Mouse (Mus musculus): ENCODE results near the gene Wdr45. TPM values are rescaled to one million over a fixed set of nuclear protein-coding genes. Genes with fewer than 3 reads are reported as not detected.
"Not testable (repeated sequence)": the region's sequence is repeated elsewhere in the genome, so short reads cannot be mapped to it uniquely, and the experiment has no call there.

The Wdr45 gene
- polyA plus RNA-seq, 1 experiment from 2014 or later: 21.5 TPM

- H3K4me1 ChIP-seq: no peaks in the 10 kb centered on the region
- H3K27me3 ChIP-seq (ENCODE audit: insufficient read depth, poor library complexity, severe bottlenecking): no peaks in the 10 kb centered on the region
- H3K36me3 ChIP-seq: no peaks in the 10 kb centered on the region
- 20% methylated on average over 12 of the region's 12 CpGs for WGBS
- no peak for DNase-seq (ENCODE audit: low spot score)
- peak overlapping the region; percentile 47 for H3K4me3 ChIP-seq
- no peak overlapping the region for H3K27ac ChIP-seq
- no peaks in the 10 kb centered on the region for H3K9me3 ChIP-seq
Measured at GRCm38 (mm10) chrX:7680057-7680412, 34.1 kb upstream of the Wdr45 start.

GRCm38 (mm10) chrX:7680864-7681263 is 33.3 kb upstream of the Wdr45 start, which contains the start of gene Magix:
Gene Magix, minus strand, starts transcription at chrX:7681251.
- H3K36me3 ChIP-seq: no peaks in the 10 kb centered on the region
- H3K27me3 ChIP-seq (ENCODE audit: insufficient read depth, poor library complexity, severe bottlenecking): no peaks in the 10 kb centered on the region
- H3K9me3 ChIP-seq: no peaks in the 10 kb centered on the region
- H3K4me3 ChIP-seq: peak within 1 kb of the TSS; percentile 47
- H3K4me1 ChIP-seq: no peaks in the 10 kb centered on the region
- H3K27ac ChIP-seq: no peak within 1 kb of the TSS
- 58% methylated on average over 14 of the region's 14 CpGs for WGBS
- DNase-seq (ENCODE audit: low spot score): no peak

GRCm38 (mm10) chrX:7688321-7688720 is 25.8 kb upstream of the Wdr45 start:
- DNase-seq (ENCODE audit: low spot score): no peak
- no peak overlapping the region for H3K4me3 ChIP-seq
- no peaks in the 10 kb centered on the region for H3K27me3 ChIP-seq (ENCODE audit: insufficient read depth, poor library complexity, severe bottlenecking)
- 91% methylated on average over 2 of the region's 2 CpGs for WGBS
- no peaks in the 10 kb centered on the region for H3K9me3 ChIP-seq
- no peaks in the 10 kb centered on the region for H3K36me3 ChIP-seq
- no peaks in the 10 kb centered on the region for H3K4me1 ChIP-seq
- no peak overlapping the region for H3K27ac ChIP-seq

- H3K27me3 ChIP-seq (ENCODE audit: insufficient read depth, poor library complexity, severe bottlenecking): no peaks in the 10 kb centered on the region
- DNase-seq (ENCODE audit: low spot score): no peak
- no peak overlapping the region for H3K27ac ChIP-seq
- no peaks in the 10 kb centered on the region for H3K9me3 ChIP-seq
- no peaks in the 10 kb centered on the region for H3K4me1 ChIP-seq
- 53% methylated on average over 3 of the region's 3 CpGs for WGBS
- no peaks in the 10 kb centered on the region for H3K36me3 ChIP-seq
- no peak overlapping the region for H3K4me3 ChIP-seq
Measured at GRCm38 (mm10) chrX:7690486-7690885, 23.6 kb upstream of the Wdr45 start.

- Histone ChIP-seq H3K4me3 (no peak overlapping the region), H3K27me3 (ENCODE audit: insufficient read depth, poor library complexity, severe bottlenecking) (no peaks in the 10 kb centered on the region), H3K27ac (no peak overlapping the region), H3K4me1 (no peaks in the 10 kb centered on the region), H3K9me3 (no peaks in the 10 kb centered on the region), H3K36me3 (no peaks in the 10 kb centered on the region)
- no peak for DNase-seq (ENCODE audit: low spot score)
- 35% methylated on average over 4 of the region's 4 CpGs for WGBS
Measured at GRCm38 (mm10) chrX:7692862-7693261, 21.3 kb upstream of the Wdr45 start.

GRCm38 (mm10) chrX:7696520-7696919 is 17.6 kb upstream of the Wdr45 start:
- H3K27ac ChIP-seq: no peak overlapping the region
- no peaks in the 10 kb centered on the region for H3K27me3 ChIP-seq (ENCODE audit: insufficient read depth, poor library complexity, severe bottlenecking)
- H3K36me3 ChIP-seq: peaks cover 14% of the 10 kb centered on the region; the same call in 1 of the 2 replicates
- 45% methylated on average over 6 of the region's 6 CpGs for WGBS
- no peak for DNase-seq (ENCODE audit: low spot score)
- H3K4me1 ChIP-seq: no peaks in the 10 kb centered on the region; the same call in 1 of the 2 replicates
- peak overlapping the region; percentile 67 for H3K4me3 ChIP-seq
- no peaks in the 10 kb centered on the region for H3K9me3 ChIP-seq

GRCm38 (mm10) chrX:7696954-7697381 is 17.2 kb upstream of the Wdr45 start, which contains the start of gene Gpkow:
Gene Gpkow, plus strand, starts transcription at chrX:7697131.
- Histone ChIP-seq H3K27ac (peak within 1 kb of the TSS; percentile 78), H3K36me3 (peaks cover 14% of the 10 kb centered on the region; the same call in 1 of the 2 replicates), H3K4me1 (no peaks in the 10 kb centered on the region; the same call in 1 of the 2 replicates), H3K27me3 (ENCODE audit: insufficient read depth, poor library complexity, severe bottlenecking) (no peaks in the 10 kb centered on the region), H3K4me3 (peak within 1 kb of the TSS; percentile 67), H3K9me3 (no peaks in the 10 kb centered on the region)
- peak; percentile 94 for DNase-seq (ENCODE audit: low spot score)
- 11% methylated on average over 33 of the region's 33 CpGs for WGBS

- not testable (repeated sequence) for H3K4me1 ChIP-seq; H3K27me3 ChIP-seq (ENCODE audit: insufficient read depth, poor library complexity, severe bottlenecking); H3K9me3 ChIP-seq; H3K36me3 ChIP-seq; DNase-seq (ENCODE audit: low spot score)
- peak overlapping the region; percentile 50 for H3K4me3 ChIP-seq
- 0 out of 2 replicates have a peak overlapping the region, but pooled peaks have one; percentile 36 for H3K27ac ChIP-seq
- 27% methylated on average over 6 of the region's 12 CpGs for WGBS
Measured at GRCm38 (mm10) chrX:7713764-7714134, 384 bp upstream of the Wdr45 start.

GRCm38 (mm10) chrX:7716058-7716457 is 1.9 kb downstream of the Wdr45 start:
- DNase-seq (ENCODE audit: low spot score): not testable (repeated sequence)

GRCm38 (mm10) chrX:7721514-7722281 is 7.6 kb downstream of the Wdr45 start, which contains the start of gene Gm45208:
Gene Gm45208, plus strand, starts transcription at chrX:7722245.
- Histone ChIP-seq H3K9me3 (no peaks in the 10 kb centered on the region), H3K27me3 (ENCODE audit: insufficient read depth, poor library complexity, severe bottlenecking) (no peaks in the 10 kb centered on the region), H3K4me3 (peak within 1 kb of the TSS; percentile 70), H3K4me1 (peaks cover 3% of the 10 kb centered on the region; the same call in 1 of the 2 replicates), H3K36me3 (peaks cover 23% of the 10 kb centered on the region), H3K27ac (peak within 1 kb of the TSS; percentile 93)
- 20% methylated on average over 22 of the region's 22 CpGs for WGBS
- peak; percentile 89 for DNase-seq (ENCODE audit: low spot score)

More at GRCm38 (mm10) chrX:7716058-7716457, 1.9 kb downstream of the Wdr45 start:
- not testable (repeated sequence) for H3K27ac ChIP-seq; H3K4me1 ChIP-seq; H3K4me3 ChIP-seq; H3K27me3 ChIP-seq (ENCODE audit: insufficient read depth, poor library complexity, severe bottlenecking); H3K36me3 ChIP-seq; H3K9me3 ChIP-seq
- WGBS: 29% methylated on average over 1 of the region's 1 CpGs

- Histone ChIP-seq H3K27ac (peak overlapping the region; percentile 93), H3K4me1 (peaks cover 3% of the 10 kb centered on the region; the same call in 1 of the 2 replicates), H3K4me3 (peak overlapping the region; percentile 70), H3K27me3 (ENCODE audit: insufficient read depth, poor library complexity, severe bottlenecking) (no peaks in the 10 kb centered on the region), H3K36me3 (peaks cover 29% of the 10 kb centered on the region), H3K9me3 (no peaks in the 10 kb centered on the region)
- WGBS: 18% methylated on average over 11 of the region's 11 CpGs
- DNase-seq (ENCODE audit: low spot score): no peak
Measured at GRCm38 (mm10) chrX:7722282-7722611, 8.1 kb downstream of the Wdr45 start.

GRCm38 (mm10) chrX:7722691-7723090 is 8.6 kb downstream of the Wdr45 start:
- WGBS: 22% methylated on average over 4 of the region's 4 CpGs
- Histone ChIP-seq H3K27me3 (ENCODE audit: insufficient read depth, poor library complexity, severe bottlenecking) (no peaks in the 10 kb centered on the region), H3K4me1 (peaks cover 3% of the 10 kb centered on the region; the same call in 1 of the 2 replicates), H3K4me3 (peak overlapping the region; percentile 70), H3K27ac (0 out of 2 replicates have a peak overlapping the region, but pooled peaks have one; percentile 93), H3K36me3 (peaks cover 29% of the 10 kb centered on the region), H3K9me3 (no peaks in the 10 kb centered on the region)
- DNase-seq (ENCODE audit: low spot score): no peak

GRCm38 (mm10) chrX:7724135-7724534 is 10.0 kb downstream of the Wdr45 start:
- H3K27me3 ChIP-seq (ENCODE audit: insufficient read depth, poor library complexity, severe bottlenecking): no peaks in the 10 kb centered on the region
- no peaks in the 10 kb centered on the region for H3K9me3 ChIP-seq
- peaks cover 6% of the 10 kb centered on the region; the same call in 1 of the 2 replicates for H3K4me1 ChIP-seq
- H3K36me3 ChIP-seq: peaks cover 29% of the 10 kb centered on the region
- H3K27ac ChIP-seq: no peak overlapping the region
- 79% methylated on average over 7 of the region's 7 CpGs for WGBS
- H3K4me3 ChIP-seq: no peak overlapping the region
- no peak for DNase-seq (ENCODE audit: low spot score)

All from heart, embryonic 10.5 days (tissue).